Mouse (Mus musculus): ENCODE measurements at regions not wholly inside any gene's neighbourhood (a gene's known extent, or its start where the extent isn't known, plus 50 kb on each side); places are given as distances from the start of the nearest gene placed in this dataset.

DNA sequence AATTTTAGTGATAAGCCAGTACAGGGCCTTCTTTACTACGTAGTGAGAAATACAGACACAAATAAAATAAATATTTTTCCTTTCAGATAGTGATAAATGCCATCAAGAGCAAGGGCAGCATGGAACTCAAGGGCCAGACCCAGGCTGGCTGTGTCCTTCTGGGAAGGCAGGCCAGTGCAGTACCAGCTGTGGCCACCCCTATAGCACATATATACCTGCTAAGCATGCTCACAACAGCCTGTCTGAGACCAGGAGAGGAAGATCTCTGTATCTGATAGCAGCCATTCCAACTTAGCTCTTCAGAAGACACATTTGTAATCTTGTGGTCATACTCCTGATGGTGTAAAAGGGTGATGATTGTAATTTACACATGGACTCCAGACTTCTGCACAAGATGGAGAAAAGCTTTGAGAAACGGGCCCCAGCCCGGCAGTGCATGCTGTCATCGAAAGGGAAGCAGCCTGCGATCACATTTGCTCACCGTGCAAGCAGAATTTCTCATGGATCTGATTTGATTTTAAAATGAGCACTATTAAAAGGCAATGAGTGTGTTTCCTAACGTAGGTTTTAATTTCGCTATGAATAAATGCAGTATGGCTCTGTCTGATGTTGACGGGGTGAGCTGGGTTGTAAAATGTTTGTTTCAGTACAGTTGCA lies 335.6 kb downstream of the Tmem38b start:
- DNase-seq (ENCODE audit: low read depth, low spot score), result no peak

DNA sequence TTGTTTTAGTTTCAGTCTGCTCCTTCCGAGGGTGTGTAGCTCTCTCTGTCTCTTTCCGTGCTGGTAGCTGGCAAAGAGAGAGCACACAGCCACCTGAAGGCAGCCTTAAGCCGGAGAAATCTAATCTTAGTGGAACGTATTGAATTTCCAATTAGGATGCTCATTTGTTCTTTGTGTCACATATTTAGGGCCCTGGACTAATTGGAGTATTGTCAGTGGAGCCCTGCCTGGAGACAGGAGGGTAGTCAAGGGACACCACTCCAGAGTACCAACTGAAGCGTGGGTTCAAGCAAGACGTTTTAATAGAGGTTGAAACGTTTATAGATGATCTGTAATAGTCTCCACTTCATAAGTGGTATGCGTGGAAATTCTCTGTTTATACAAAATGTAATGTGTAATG lies 336.5 kb downstream of the Tmem38b start:
- DNase-seq (ENCODE audit: low read depth, low spot score), result no peak

DNA sequence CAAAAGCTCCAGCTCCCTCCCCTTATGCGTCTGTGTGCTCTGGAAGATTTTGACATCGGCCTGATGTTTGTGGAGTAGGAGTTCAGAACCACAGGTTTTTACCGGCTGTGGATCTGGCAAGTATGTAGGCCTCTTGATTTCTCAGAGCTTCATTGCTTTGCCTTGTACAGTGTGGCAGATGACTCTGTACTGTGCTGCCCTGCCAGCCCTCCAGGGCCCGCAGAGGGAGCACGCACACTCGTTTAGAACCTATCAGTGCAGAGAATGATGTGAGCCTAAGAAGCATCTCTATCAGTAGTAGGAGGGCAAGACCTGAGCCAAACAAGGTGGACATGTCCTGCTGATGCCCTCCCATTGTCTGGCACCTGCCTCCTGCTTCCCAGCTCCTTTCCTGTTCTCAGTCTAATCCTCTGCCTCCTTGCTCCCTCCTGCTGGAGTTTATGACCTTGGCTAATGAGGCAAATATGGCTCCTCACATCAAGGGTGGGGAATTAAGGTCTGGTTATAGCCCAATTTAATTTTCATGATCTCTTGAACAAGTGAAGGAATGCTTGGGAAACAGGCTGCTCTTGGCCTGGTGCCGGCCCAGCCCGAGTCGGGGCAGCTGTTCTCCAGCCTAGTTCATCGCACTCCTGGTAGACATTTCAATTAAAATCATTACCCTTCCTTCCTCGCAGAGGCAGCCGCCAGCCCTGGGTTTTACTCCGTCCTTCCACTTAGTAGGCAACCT lies 344.5 kb downstream of the Tmem38b start:
- DNase-seq (ENCODE audit: low read depth, low spot score), result no peak

DNA sequence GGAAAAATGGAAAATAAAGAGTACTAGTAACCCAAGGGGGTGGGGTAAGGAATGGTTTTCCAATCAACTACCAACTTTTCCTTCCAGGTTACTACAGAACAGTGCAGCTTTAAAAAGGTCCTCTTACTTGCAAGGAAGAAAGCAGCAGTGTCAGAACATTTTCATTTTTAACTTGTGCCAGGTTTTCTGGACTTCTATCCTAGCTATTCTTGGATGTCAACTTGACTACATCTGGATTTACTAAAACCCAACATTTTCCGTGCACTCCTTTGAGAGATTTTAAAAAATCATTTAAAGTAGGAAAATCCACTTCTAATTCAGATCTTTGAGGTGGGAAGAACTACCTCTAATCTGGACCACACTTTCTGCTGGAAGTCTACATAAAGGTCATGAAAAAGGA lies 358.4 kb downstream of the Tmem38b start:
- no peak for DNase-seq (ENCODE audit: low read depth, low spot score)

DNA sequence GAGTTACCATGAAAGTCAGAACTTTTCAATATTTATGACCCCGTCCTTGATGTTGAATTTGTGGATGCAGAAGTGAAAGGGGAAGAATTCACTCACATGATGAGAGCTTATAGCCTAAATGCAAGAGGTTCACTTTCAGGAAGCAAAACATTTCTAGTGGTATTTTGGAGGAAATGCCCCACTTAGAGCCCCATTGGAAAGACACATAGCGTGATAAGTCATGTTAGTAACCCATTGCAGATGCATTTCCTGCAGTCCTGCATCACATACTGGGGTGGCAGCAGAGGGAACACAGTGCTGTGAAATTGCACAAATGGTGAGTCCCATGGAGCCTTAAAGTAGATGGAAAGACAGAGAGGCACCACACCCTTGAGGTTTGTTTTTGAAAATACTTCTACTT lies 369.9 kb downstream of the Tmem38b start:
- DNase-seq (ENCODE audit: low read depth, low spot score), result no peak

DNA sequence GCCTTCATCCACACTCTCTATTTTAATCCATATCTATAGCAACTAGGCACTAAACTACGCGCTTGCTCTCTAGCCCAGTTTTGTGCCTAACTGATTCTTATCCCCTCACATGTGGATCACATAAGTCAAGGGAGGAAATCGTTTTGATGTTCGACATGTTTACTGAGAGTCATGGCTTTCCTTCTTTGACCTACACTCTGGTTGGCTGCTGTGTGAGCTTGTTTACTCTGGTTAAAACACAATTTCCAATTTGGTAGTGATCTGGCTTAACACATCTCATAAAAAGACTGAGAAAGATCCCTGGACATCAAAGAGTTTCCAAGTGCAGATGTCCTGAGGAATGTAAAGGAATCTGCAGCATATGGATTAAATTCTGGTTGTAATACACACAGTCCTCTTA lies 376.6 kb downstream of the Tmem38b start:
- no peak for DNase-seq (ENCODE audit: low read depth, low spot score)

DNA sequence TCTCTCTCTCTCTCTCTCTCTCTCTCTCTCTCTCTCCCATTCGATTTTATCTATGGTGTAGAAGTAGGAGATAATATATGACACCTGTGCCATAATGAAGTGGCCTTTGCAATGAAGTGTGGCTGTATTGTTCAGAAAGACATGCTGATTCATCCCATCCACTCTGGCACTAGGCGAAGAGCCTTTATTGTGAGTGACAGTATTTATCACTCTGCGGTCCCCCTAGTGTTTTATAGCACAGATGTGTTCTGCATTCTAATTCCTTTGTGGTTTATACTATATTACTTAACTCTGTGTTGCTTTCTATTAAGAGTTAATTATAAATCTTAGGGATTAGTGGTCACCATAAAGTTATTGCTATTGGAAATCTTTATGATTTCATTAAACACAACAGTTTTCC lies 398.7 kb downstream of the Tmem38b start:
- DNase-seq (ENCODE audit: low read depth, low spot score), result no peak

All from CD4-positive helper T cell, adult 2 months (primary cell).